Mouse (Mus musculus): ENCODE results near the gene Ganab. TPM values are rescaled to one million over a fixed set of nuclear protein-coding genes. Genes with fewer than 3 reads are reported as not detected.
A peak's percentile ranks its signal among the peaks of the same experiment; 100 is the strongest.
"Not testable (repeated sequence)": the region's sequence is repeated elsewhere in the genome, so short reads cannot be mapped to it uniquely, and the experiment has no call there.

Gene Ganab
- total RNA-seq, 4 experiments from 2014 or later, result 109 to 125 (median 119) TPM

GRCm38 (mm10) chr19:8888511-8889385, 9.1 kb upstream of the Ganab start, which contains the start of the genes 1810009A15Rik and Gm49416:
Gene 1810009A15Rik (plus strand): TSS chr19:8888853.
Gene Gm49416 (plus strand): TSS chr19:8888926.
- DNase-seq (ENCODE audit: low spot score in 2 of 2), result peak; percentile 91 to 93

DNA sequence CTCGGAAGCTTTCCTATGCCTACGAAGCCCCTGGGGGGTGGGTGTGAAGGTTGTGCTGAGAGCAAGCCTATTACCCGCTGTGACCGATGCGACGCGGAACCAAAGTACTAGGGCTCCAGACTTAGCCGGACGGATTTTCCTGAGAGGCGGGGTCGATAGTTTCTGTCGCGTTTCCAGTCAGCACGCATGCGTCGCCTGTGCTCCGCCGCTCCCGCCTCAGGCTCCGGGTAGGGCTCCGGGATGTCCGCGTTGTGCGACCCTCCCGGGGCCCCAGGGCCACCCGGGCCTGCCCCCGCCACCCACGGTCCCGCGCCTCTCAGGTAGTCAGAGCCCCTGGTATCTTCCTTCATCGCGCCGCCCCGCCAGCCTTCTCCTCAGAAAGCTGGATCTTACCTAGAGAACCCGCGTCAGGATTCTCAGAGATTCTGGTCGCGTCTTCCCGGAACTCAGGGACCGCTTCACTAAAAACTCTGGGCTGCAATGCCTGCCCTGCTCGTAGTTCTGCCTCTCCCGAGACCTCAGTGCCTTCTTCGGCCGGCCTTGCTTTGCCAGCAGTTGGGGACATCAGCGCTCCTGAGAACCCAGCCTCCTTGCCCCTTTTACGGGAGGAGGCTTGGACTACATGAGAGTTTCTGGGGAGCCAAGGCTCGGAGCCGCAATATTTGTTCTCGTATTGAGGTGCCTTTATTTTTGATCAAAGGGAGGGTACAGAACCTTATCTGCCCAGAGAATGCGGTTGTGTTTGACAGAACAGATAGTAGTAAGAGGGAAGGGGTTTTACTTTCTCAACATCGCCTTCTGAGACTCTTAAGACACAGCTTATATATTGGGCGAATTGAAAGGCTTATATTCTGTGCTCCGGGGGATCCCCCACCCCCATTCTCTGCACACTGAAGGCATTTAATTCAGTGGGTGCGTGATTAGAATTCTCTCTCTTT, 4.8 kb upstream of the Ganab start, which contains the start of gene Ints5:
Gene Ints5, plus strand, starts transcription at position 177 of the 938 bp plus-strand sequence.
- peak; percentile 74 to 86 for DNase-seq (ENCODE audit: low spot score in 2 of 2)

GRCm38 (mm10) chr19:8895397-8895960, 2.4 kb upstream of the Ganab start:
- no peak for DNase-seq (ENCODE audit: low spot score in 2 of 2)

DNA sequence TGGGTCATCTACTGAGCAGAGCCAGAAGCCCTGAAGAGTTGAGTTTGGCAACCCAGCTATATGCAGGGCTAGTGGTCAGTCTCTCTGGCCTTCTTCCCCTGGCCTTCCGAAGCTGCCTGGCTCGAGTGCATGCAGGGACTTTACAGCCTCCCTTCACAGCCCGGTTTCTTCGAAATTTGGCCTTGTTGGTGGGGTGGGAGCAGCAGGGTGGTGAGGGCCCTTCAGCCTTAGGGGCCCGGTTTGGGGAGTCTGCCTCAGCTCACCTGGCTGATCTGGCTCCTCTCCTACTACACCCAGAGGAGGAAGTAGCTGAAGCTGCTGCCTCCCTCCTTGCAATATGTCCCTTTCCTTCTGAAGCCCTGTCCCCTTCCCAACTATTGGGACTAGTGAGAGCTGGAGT, 1.6 kb upstream of the Ganab start:
- DNase-seq (ENCODE audit: low spot score in 2 of 2), result not testable (repeated sequence)

DNA sequence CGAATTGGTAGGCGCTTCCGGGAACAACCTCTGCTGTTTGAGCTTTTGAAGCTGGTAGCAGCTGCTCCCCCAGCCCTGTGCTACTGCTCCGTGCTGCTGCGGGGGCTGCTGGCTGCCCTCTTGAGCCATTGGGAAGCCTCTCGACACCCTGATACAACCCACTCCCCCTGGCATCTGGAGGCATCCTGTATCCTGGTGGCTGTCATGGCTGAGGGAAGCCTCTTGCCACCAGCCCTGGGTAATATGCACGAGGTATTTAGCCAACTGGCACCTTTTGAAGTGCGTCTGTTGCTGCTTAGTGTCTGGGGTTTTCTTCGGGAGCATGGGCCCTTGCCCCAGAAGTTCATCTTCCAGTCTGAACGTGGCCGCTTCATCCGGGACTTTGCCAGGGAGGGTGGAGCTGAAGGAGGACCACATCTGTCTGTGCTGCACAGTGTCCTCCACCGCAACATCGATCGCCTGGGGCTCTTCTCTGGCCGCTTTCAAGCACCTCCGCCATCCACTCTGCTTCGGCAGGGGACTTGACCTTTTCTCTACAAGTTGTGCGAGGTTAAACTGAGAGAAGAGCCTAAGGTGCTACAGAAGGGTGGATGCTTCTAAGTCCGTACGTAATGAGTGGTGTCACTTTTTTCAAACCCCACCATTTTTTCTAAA, 533 bp upstream of the Ganab start:
- DNase-seq (ENCODE audit: low spot score in 2 of 2), result not testable (repeated sequence)

DNA sequence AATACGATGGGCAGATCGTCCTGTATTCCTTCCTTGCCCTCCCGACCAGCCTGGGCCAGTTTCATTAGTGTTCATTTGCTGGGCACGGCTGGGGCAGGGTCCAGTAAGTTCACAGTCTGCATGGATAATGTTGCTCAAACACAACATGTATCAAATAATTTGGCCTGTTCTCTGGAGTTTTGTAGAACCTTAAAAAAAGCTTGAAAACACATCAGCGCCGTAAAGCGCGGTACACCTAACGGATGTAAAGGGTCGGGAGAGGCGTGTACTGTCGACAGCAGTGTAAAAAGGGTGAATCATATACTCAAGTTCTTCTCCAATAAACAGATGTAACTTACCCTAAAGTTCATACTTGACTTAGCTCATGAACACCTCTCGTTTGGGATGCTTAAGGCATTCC, 705 bp downstream of the Ganab start:
- no peak for DNase-seq (ENCODE audit: low spot score in 2 of 2)

- no peak for DNase-seq (ENCODE audit: low spot score in 2 of 2)
Observed at GRCm38 (mm10) chr19:8899079-8899478, 1.2 kb downstream of the Ganab start.

GRCm38 (mm10) chr19:8903412-8903811, 5.5 kb downstream of the Ganab start:
- no peak for DNase-seq (ENCODE audit: low spot score in 2 of 2)

DNA sequence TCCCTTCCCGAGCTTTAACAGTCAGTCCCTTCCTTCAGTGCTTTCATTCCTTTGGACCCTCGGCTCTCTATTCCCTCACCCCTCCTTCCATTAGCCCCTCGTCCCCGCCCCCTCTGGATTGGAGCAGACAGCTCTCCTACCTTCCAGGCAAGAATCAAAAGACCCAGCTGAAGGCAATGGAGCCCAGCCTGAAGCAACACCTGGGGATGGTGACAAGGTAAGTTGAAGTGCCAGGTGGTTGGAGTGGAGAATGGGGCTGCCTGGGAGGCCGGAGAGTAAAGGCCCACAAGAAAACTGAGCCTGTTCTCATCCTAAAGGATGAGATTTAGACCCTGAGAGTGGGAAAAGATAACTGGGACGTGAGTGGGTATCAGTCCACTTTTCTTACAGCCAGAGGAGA, 10.7 kb downstream of the Ganab start:
- DNase-seq (ENCODE audit: low spot score in 2 of 2), result no peak

DNA sequence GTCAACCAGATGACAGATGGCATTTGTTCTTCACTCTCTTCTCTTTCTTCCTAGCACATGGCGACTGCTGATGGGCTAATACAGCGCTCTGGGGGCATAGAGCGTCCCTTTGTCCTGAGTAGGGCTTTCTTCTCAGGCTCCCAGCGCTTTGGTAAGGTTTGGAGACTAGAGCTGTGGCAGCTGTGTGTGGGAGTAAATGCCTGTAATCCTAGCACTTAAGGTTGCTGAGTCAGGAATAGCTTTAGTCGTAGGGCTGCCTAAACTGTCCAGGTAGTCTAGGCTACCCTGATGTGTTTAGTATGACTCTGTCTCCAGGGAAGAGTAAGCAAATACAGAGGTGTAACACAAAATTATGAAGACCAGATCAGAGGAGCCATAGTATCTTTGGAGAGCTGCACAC, 13.9 kb downstream of the Ganab start:
- DNase-seq (ENCODE audit: low spot score in 2 of 2), result no peak

- peak in 1 of 2 experiments; percentile 45 for DNase-seq (ENCODE audit: low spot score in 2 of 2)
Observed at GRCm38 (mm10) chr19:8914212-8914611, 16.3 kb downstream of the Ganab start.

DNA sequence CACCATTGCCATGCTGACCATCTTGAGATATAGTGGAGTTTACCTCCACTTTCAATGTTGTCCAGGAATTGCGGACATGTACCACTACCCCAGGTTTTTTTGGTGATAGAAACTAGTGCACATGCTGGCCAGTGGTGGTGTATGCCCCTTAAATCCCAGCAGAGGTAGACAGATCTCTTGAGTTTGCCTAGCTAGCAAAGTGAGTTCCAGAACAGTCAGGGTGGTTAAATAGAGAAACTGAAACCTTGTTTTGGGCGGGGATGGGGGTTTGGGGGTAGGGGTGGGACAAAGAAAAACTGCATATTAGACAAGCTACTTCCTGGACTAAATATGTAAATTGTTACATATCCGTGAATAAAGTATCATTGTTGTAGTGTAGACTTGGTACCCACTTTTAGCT, 21.1 kb downstream of the Ganab start:
- DNase-seq (ENCODE audit: low spot score in 2 of 2), result no peak

DNA sequence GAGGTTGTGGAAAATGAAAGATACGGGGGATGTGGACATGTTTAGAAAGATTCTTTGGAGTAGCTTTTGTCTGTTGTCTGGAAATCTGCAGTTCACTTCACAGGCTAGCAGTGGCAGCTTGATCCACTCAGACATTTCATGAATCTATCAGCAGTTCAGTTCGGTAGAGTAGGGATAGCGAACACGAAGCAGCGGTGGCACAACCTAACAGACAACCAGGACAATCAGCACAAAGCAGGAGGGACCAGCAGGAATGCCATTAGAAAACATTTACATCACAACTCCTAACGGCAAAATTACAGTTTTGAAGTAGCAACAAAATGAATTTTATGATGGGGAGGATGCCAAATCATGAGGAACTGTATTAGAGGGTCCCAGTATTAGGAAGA, 21.8 kb downstream of the Ganab start:
- DNase-seq (ENCODE audit: low spot score in 2 of 2), result no peak

GRCm38 (mm10) chr19:8920073-8920736, 22.3 kb downstream of the Ganab start, which contains the start of gene B3gat3:
Gene B3gat3 (plus strand): TSS chr19:8920374.
- peak; percentile 92 to 93 for DNase-seq (ENCODE audit: low spot score in 2 of 2)

DNA sequence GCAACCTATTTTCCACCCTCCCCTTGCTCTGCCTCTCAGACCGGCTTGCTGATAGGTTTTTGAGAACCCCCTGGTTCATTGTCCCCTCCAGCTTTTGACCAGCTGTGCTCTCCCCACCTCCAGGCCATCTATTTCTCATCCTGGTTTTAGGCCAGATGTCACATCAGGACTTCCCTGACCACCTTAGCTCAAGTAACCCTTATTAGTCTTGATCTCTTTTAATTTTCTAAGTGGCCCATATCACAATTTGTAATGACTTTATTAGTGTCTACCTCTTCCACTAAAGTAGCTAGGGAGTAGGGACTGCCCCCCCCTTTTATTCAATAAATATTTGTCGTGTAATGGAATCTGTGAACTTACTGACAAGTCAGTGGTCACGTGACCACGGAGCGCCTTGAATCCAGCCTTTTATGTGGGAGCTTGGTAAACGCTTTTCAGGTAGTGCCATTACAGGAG, 23.0 kb downstream of the Ganab start:
- no peak for DNase-seq (ENCODE audit: low spot score in 2 of 2)

GRCm38 (mm10) chr19:8921741-8922140, 23.9 kb downstream of the Ganab start:
- DNase-seq (ENCODE audit: low spot score in 2 of 2), result no peak

DNA sequence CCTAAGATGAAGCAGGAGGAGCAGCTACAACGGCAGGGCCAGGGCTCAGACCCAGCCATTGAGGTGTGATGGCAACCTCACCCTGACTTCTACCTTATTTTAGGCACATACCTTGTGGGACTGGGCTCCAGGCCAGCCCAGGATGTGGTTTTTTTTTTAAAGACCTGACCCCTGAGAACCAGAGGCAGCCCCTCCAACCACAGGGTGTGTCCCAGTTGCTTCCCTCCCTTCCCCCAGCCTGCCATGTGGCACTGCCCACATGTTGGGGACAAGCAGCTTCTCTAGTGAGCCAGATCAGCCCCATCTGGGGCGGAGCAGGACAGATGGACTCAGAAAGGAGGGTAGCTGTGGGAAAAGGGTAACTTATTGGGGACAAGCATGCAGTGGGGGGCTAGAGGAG, 28.9 kb downstream of the Ganab start:
- no peak for DNase-seq (ENCODE audit: low spot score in 2 of 2)

GRCm38 (mm10) chr19:8927891-8928525, 30.1 kb downstream of the Ganab start:
- DNase-seq (ENCODE audit: low spot score in 2 of 2), result no peak

- no peak for DNase-seq (ENCODE audit: low spot score in 2 of 2)
Observed at GRCm38 (mm10) chr19:8928689-8929223, 30.9 kb downstream of the Ganab start.

Measured in layer of hippocampus, adult 8-10 months (tissue).